Mouse (Mus musculus): ENCODE results near the gene Papola. TPM values are rescaled to one million over a fixed set of nuclear protein-coding genes. Genes with fewer than 3 reads are reported as not detected.

Papola gene
- polyA plus RNA-seq (2016; fragmentation: Nextera tagmentation; extraction: Ambion mirVana): 205 and 222 TPM in 2 replicates

DNA sequence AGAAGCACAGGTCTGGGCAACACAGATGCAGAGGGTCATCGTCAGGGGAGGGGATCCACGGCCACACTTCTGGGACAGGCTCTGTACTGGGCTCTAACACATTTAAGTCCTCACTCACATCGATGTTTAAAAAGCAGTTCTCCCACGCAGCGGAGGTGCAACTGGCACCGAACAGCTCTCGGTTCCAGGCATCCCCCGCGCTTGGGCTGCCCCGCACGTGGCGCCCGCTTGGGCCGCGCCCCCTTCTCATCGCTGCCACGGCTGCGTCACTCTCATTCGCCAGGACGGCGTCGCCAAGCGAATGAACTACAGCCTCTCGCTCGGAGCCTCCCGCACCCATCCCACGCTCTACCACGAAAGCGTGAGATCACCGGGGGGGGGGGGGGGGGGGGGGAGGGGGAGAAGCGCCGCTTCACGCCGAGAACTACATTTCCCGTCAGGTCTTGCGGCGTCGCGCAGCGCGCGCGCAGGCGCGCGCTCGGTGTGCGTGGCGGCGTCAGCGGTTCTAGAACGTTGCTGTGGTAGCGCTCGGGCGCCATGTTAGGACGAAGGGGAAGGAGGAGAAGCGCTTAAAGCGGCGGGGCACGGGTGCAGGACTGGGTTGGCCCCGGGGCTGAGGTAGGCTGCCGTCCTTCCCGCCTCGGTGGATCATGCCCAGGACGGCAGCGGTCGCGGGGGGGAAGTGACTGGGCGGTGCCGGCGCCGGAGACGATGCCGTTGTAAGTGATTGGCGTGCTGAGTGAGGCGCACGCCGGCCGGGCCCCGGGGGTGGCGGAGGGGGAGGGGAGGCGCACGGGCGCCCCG is at the start of gene Papola:
Gene Papola (plus strand): TSS at position 499 of the 804 bp plus-strand sequence.
- peak within 1 kb of the TSS; percentile 98 for H3K27ac ChIP-seq
- WGBS: under 1% methylated on average over 79 of the region's 85 CpGs
- H3K4me3 ChIP-seq: peak within 1 kb of the TSS; percentile 95
- peak; percentile 96 for DNase-seq (ENCODE audit: low spot score)
- no peaks in the 10 kb centered on the region for H3K27me3 ChIP-seq (ENCODE audit: insufficient read depth, poor library complexity, severe bottlenecking)
- H3K9me3 ChIP-seq: no peaks in the 10 kb centered on the region
- H3K4me1 ChIP-seq: peaks cover 12% of the 10 kb centered on the region; the same call in 1 of the 2 replicates
- peaks cover 8% of the 10 kb centered on the region; the same call in 1 of the 2 replicates for H3K36me3 ChIP-seq

DNA sequence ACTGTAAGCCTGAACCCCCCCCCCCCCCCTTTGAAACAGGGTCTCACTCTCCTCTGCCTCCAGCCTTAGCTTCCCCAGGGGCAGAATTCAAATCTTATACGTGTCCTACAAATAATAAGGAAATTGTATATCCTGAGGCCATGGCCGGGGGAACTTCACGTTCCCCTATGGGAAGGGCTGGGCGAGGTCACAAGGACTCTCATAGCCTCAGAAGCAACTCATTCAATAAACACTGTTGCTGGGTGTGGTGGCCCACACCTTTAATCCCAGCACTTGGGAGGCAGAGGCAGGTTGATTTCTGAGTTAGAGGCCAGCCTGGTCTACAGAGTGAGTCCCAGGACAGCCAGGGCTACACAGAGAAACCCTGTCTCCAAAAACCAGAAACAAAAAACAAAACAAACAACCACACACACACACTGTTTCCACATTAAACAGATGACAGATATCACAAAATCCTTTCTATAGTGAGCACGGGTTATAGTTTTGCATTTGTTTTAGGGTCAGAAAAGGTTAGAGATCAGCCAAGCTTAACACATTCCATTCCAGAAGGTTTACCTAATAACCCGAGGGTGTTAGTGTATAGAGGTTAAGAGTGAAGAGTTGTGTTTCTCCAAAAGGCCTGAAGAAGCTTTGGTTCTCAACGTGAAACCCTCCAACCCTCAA is 49.1 kb upstream of the Papola start:
- WGBS: 76% methylated on average over 7 of the region's 7 CpGs
- DNase-seq (ENCODE audit: low spot score): no peak
- no peaks in the 10 kb centered on the region for H3K27me3 ChIP-seq (ENCODE audit: insufficient read depth, poor library complexity, severe bottlenecking)
- peaks cover 7% of the 10 kb centered on the region for H3K4me1 ChIP-seq
- H3K9me3 ChIP-seq: no peaks in the 10 kb centered on the region
- no peak overlapping the region for H3K27ac ChIP-seq
- H3K4me3 ChIP-seq: no peak overlapping the region
- H3K36me3 ChIP-seq: no peaks in the 10 kb centered on the region

DNA sequence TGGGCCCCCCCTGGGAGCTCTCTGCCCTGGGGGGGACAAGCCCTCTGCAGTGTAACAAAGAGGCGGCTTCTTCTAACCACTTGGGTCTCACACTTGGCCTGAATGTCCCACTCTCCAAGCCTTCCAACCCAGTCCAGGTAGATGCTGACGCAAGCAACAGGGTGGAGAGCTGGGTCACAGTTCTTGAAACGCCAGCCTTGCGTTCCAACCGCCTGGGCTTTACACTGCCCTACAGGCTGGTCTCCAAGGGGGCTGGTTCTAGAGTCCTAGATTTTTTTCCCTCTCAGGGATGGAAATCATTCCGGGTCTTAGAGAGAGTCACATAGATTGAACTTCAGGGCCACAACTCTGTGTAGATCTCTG is 48.6 kb upstream of the Papola start:
- 78% methylated on average over 6 of the region's 6 CpGs for WGBS
- H3K27ac ChIP-seq: no peak overlapping the region
- H3K27me3 ChIP-seq (ENCODE audit: insufficient read depth, poor library complexity, severe bottlenecking): no peaks in the 10 kb centered on the region
- no peaks in the 10 kb centered on the region for H3K36me3 ChIP-seq
- DNase-seq (ENCODE audit: low spot score): no peak
- H3K4me1 ChIP-seq: peaks cover 7% of the 10 kb centered on the region
- H3K4me3 ChIP-seq: no peak overlapping the region
- no peaks in the 10 kb centered on the region for H3K9me3 ChIP-seq

DNA sequence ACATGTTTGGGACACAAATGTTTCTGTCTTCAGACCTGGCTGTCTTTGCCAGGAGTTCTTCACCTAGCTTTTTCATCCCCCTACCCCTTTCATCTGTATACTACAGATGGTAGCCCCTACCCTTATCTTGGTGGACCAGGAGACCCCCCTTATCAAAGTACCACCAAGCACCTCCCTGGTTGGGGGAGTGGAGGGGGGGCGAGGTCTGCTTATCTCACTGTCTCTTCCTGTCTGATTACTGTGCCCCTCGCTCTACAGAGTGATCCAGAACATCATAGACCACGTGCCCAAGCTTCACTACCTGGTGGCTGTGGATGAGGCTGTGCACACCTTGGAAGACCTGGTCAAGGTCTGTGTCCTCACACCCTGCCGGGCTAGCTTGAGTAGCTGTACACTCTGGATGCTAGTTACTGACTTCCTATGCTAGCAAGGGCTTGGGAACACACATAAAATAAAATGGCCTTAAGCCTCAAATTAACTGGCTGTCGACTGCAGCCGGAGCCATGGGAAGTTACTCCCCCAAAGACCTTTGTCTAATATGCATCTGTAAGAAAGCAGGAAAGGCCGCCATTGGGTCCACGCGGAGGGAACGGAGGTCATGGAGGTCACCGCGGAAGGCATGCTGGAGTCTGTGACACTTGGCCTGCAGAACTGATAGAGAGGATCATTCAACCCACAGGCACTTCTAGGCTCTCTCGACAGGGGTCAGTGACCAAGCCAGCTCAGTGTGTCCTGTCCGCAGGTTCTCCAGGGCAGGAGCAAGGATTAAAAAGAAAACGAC is 46.0 kb upstream of the Papola start:
- WGBS: 59% methylated on average over 15 of the region's 15 CpGs
- H3K4me3 ChIP-seq: no peak overlapping the region
- H3K9me3 ChIP-seq: no peaks in the 10 kb centered on the region
- no peaks in the 10 kb centered on the region for H3K36me3 ChIP-seq
- peak; percentile 88 for DNase-seq (ENCODE audit: low spot score)
- H3K27me3 ChIP-seq (ENCODE audit: insufficient read depth, poor library complexity, severe bottlenecking): no peaks in the 10 kb centered on the region
- H3K4me1 ChIP-seq: peaks cover 19% of the 10 kb centered on the region
- H3K27ac ChIP-seq: peak overlapping the region; percentile 22; the same call in 1 of the 2 replicates

DNA sequence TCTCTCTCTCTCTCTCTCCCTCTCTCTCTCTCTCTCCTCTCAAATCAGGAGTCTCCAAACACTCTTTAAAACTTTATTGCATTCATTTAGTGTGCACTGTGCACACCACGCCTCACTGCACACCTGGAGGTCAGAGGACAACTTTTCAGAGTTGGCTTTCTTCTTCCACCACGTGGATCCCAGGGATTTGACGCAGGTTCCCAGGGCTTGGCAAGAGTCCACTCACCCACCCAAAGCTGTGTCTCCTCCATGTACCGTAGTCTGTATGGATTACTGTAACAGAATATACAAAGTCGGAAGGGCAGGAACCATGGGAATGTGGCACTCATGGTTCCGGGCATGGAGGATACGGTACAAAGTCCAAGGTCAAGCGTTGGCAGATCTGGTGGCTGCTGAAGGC is 44.8 kb upstream of the Papola start:
- Histone ChIP-seq H3K36me3 (no peaks in the 10 kb centered on the region), H3K9me3 (no peaks in the 10 kb centered on the region), H3K27me3 (ENCODE audit: insufficient read depth, poor library complexity, severe bottlenecking) (no peaks in the 10 kb centered on the region), H3K4me3 (no peak overlapping the region), H3K27ac (no peak overlapping the region), H3K4me1 (peaks cover 19% of the 10 kb centered on the region)
- WGBS: 88% methylated on average over 8 of the region's 8 CpGs
- DNase-seq (ENCODE audit: low spot score): no peak

DNA sequence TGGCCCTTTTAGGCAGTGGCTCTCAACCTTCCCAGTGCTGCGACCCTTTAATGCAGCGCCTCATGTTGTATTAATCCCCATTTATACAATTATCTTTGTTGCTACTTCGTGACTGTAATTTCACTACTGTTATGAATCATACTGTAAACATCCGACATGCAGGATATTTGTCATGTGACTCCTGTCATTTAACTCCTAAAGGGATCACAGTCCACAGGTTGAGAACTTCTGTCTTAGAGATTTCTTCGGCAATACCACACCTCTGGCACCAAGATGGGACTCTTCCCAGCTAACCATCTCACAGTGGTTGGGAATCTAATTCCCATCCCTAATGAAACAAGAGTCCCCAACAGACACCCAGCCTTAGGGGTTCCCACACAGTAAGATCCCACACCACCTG is 36.4 kb upstream of the Papola start:
- H3K27me3 ChIP-seq (ENCODE audit: insufficient read depth, poor library complexity, severe bottlenecking): no peaks in the 10 kb centered on the region
- WGBS: 84% methylated on average over 5 of the region's 5 CpGs
- H3K27ac ChIP-seq: peak overlapping the region; percentile 62; the same call in 1 of the 2 replicates

DNA sequence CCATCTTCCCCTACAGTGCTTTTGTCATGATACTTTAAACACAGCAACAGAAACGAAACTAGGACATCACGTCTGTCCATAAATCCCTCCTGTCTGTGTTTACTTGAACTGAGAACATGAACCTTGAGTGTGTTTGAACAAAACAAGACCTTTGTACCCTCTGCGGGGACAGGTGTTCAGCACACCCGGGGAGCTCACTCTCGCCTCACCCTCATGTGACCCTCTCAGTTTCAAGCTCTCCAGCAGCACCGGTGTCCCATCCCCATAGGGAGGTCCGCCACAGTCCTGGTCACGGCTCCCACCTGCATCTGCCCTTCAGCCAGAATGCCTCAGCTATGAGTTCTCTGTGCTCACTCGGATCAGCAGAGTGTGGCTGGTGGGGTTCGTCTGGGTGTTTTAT is 30.7 kb upstream of the Papola start:
- no peak overlapping the region for H3K27ac ChIP-seq
- DNase-seq (ENCODE audit: low spot score): no peak
- H3K4me3 ChIP-seq: no peak overlapping the region
- peaks cover 14% of the 10 kb centered on the region for H3K4me1 ChIP-seq
- H3K9me3 ChIP-seq: no peaks in the 10 kb centered on the region
- 90% methylated on average over 10 of the region's 10 CpGs for WGBS
- H3K27me3 ChIP-seq (ENCODE audit: insufficient read depth, poor library complexity, severe bottlenecking): no peaks in the 10 kb centered on the region
- H3K36me3 ChIP-seq: 0 out of 2 replicates have a peak, but pooled peaks cover 2% of the 10 kb centered on the region

More for the DNA sequence above, 36.4 kb upstream of the Papola start:
- DNase-seq (ENCODE audit: low spot score): no peak
- no peaks in the 10 kb centered on the region for H3K9me3 ChIP-seq
- H3K4me3 ChIP-seq: no peak overlapping the region
- H3K36me3 ChIP-seq: no peaks in the 10 kb centered on the region
- peaks cover 6% of the 10 kb centered on the region for H3K4me1 ChIP-seq

DNA sequence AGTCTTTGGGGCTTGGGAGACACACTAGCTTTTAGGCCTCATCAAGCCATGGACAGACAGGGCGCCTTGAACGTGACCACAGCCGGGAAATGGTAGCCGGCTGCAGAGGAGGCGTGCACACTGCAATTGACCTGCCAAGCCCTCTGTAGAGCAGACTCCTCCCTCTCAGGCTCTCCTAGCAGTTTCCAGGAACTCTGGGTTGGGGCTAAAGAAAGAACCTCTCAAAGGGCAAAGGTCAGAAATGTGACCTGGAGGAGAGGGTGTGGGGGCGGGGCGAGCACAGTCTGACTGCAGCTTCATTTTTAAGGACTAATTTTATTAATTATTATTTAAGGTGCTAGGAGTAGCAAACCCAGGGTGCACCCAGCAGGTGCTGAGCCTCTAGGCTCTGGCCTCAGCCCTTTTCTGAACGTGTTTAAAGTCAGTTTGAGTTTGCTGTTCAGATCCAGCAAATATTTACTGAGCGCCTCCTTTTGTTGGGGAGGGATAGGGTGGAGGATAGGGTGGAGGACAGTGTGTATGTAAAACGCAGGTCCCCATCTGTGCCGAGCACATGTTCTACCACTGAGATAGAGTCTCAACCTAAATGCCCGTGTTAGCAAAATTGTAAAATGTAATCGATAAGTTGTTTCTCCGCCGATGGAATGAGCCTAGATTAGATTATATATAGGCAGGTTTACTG is 26.5 kb upstream of the Papola start:
- peak; percentile 91 for DNase-seq (ENCODE audit: low spot score)
- H3K27ac ChIP-seq: peak overlapping the region; percentile 72
- 44% methylated on average over 15 of the region's 15 CpGs for WGBS

DNA sequence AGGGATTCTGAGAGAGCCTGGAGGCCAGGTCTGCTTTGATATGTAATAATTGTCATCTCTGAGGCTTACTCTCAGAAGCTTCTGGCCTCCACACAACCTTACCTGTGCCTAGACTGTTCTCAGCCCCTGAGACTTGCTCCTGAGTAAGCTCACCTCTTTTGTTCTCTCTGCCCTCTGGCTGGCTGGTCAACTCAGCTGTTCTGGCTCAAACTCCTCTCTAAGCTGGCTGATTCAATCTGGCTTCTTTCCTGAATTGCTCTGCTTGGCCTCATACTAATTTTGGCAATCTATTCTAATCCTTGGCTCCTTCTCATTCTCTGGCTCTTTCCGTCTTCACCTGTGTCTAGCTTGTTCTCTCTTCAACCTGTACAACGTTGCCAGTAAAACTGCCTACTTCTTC is 25.6 kb upstream of the Papola start:
- no peaks in the 10 kb centered on the region for H3K27me3 ChIP-seq (ENCODE audit: insufficient read depth, poor library complexity, severe bottlenecking)
- H3K4me3 ChIP-seq: no peak overlapping the region
- DNase-seq (ENCODE audit: low spot score): no peak
- H3K27ac ChIP-seq: peak overlapping the region; percentile 72; the same call in 1 of the 2 replicates
- 87% methylated on average over 2 of the region's 2 CpGs for WGBS
- peaks cover 16% of the 10 kb centered on the region for H3K4me1 ChIP-seq
- H3K9me3 ChIP-seq: no peaks in the 10 kb centered on the region
- no peaks in the 10 kb centered on the region for H3K36me3 ChIP-seq

More for the DNA sequence above, 26.5 kb upstream of the Papola start:
- peaks cover 18% of the 10 kb centered on the region for H3K4me1 ChIP-seq
- H3K4me3 ChIP-seq: no peak overlapping the region
- H3K27me3 ChIP-seq (ENCODE audit: insufficient read depth, poor library complexity, severe bottlenecking): no peaks in the 10 kb centered on the region
- H3K36me3 ChIP-seq: 0 out of 2 replicates have a peak, but pooled peaks cover 2% of the 10 kb centered on the region
- H3K9me3 ChIP-seq: no peaks in the 10 kb centered on the region

DNA sequence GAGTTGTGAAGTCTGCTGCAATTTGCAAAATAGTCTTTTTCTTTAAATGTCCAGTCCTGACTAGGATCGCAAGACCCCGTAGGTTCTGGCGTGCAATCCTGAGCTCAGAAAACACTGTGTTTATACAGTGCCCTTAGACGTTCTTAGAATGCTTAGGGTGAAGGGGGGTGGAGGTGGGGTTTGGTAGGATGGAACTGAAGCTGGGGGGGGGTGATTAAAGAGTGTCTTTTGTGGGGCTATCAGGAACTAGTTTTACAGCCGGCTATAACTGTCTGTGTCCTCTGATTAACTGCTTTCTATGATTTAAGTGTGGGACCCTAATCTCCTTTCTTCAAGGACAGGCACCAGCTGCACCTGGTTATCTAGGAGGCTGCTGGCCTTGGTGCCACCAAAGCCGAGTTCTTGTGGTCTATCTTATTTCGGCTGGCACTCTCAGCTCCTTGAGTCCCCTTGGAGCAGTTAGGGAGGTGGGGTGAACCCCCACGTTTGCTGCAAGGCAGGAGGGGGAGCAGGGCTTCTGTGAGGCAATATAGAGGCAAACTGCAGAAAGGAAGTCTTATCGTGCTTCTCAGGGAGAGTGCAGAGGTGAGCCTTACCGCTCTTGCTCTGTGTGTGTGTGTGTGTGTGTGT is 24.5 kb upstream of the Papola start:
- H3K4me3 ChIP-seq: no peak overlapping the region
- no peaks in the 10 kb centered on the region for H3K36me3 ChIP-seq
- H3K4me1 ChIP-seq: peaks cover 16% of the 10 kb centered on the region
- H3K27me3 ChIP-seq (ENCODE audit: insufficient read depth, poor library complexity, severe bottlenecking): no peaks in the 10 kb centered on the region
- peak overlapping the region; percentile 42 for H3K27ac ChIP-seq
- H3K9me3 ChIP-seq: no peaks in the 10 kb centered on the region
- 50% methylated on average over 10 of the region's 10 CpGs for WGBS
- peak; percentile 83 for DNase-seq (ENCODE audit: low spot score)

DNA sequence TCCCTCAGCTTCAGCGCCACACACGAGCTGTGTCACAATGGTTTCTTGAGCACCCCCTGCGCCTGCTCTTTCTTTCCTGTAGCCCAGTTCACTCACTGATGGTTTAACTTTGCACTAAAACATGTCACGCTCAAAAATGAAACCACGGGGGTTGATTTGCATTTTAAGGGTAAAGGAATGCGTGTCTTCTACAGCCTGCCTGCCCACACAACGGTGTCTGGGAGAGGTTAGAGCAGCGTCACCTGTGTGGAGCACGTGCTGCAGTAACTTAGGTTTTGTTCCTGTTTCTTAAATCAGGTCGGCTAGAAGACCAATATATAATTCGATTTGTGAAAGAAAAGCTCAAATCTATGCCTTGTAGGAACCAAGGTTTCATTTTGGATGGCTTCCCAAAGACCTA is 23.3 kb upstream of the Papola start:
- H3K9me3 ChIP-seq: no peaks in the 10 kb centered on the region
- 83% methylated on average over 11 of the region's 11 CpGs for WGBS
- H3K27ac ChIP-seq: no peak overlapping the region
- H3K36me3 ChIP-seq: no peaks in the 10 kb centered on the region
- no peak for DNase-seq (ENCODE audit: low spot score)
- no peaks in the 10 kb centered on the region for H3K27me3 ChIP-seq (ENCODE audit: insufficient read depth, poor library complexity, severe bottlenecking)
- H3K4me1 ChIP-seq: peaks cover 16% of the 10 kb centered on the region
- H3K4me3 ChIP-seq: no peak overlapping the region

DNA sequence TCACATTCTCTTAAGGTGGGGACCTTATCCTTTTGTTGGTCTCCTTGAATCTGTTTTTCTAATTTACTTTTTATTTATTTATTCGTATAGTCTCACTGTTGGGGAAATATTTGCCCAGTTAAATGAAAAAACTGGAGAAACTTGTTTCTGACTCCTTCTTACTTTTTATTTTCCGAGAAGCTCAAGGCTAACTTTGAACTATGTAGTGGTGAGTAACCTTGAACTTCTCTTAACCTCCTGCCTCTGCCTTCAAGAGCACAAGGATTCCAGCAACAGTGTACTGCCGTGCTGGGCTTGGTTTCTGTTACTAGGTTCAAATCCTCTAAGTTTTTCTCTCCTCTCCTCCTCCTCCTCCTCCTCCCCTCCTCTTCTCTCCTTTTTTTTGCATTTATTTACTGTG is 22.9 kb upstream of the Papola start:
- Histone ChIP-seq H3K36me3 (no peaks in the 10 kb centered on the region), H3K9me3 (no peaks in the 10 kb centered on the region), H3K4me3 (no peak overlapping the region), H3K27me3 (ENCODE audit: insufficient read depth, poor library complexity, severe bottlenecking) (no peaks in the 10 kb centered on the region), H3K27ac (no peak overlapping the region), H3K4me1 (peaks cover 16% of the 10 kb centered on the region)
- WGBS: 61% methylated on average over 3 of the region's 3 CpGs
- no peak for DNase-seq (ENCODE audit: low spot score)
